Mouse (Mus musculus) cerebellum, adult 18-20 months (tissue): ENCODE measurements around the gene Rnaset2b.
"Not testable (repeated sequence)": the region's sequence is repeated elsewhere in the genome, so short reads cannot be mapped to it uniquely, and the experiment has no call there.

ENCODE experiments used
- DNase-seq, 2 experiments: peaks; one replicate each; pipeline ENCODE4 v3.0.0; 2021

The Rnaset2b gene

DNA sequence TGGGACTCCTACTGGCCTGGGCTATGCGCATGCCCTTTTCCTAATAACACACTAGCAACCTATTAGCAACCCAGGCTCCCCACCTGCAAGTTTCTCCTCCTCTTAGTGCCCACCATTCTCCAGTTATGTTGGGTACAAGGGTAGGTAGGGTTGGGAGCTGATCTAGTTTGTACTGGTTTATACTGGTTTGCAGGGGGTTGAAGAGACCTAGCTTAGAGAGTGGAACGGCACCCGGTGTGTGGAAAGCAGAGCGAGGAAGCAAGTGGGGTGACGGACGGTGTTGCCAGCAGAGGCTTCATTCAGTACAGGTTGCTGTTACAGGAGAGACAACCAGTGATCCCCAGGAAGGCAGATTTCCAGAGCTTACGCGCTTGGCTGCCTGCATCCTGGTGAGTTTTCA is at the start of gene Rnaset2b:
Gene Rnaset2b (plus strand): TSS at position 301 of the 400 bp plus-strand sequence.
- DNase-seq: not testable (repeated sequence)

DNA sequence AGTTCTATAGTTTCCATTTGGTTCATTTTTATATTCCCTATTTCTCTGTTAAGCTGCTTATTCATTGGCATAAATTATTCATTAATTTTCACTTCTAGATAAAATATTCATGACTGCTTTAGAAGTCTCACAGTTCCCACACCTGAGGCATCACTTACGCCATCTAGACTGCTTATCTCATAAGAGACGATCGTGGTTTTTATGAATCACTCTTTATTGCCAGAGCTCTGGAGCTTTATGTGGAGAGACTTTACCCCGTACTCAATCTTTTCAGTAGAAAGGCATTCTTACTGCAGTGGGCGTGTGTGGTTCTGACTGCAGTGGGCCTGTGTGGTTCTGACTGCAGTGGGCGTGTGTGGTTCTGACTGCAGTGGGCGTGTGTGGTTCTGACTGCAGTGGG is 38.8 kb upstream of the Rnaset2b start:
- not testable (repeated sequence) for DNase-seq

DNA sequence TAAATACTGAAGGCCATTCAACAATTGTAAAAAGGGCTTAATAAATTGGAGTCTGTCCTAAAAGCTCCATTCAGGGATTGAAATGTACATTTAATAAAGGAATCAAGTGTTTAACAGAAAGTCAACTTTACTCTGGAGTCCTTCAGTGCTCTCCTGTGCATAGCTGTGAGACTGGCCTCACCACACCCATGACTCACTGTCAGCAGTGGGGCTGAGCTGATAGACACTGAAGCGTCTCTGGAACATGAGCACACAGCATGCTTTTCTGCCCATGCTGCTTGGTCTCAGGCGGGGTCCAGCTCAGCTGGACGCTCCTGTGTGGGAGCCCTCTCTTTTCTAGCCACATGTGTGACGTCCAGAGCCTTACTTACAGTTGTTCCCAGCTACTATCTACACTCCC is 27.9 kb upstream of the Rnaset2b start:
- not testable (repeated sequence) for DNase-seq

DNA sequence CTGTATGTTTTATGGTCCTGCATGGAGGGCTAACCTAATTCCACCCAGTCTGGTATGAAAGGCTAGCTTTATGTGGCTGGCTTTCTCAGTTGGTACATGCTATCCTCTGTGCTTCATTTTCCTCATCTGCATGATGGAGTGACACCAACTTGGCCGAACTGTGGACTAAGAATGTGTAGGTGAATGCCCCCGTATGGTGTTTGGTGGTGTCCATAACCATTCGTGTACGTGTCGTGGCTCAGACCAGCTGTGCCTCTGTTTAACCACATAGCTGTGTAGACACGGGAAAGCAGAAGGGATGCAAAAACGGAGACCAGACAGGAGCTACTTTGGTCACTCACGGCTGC is 22.8 kb upstream of the Rnaset2b start:
- DNase-seq: not testable (repeated sequence)

DNA sequence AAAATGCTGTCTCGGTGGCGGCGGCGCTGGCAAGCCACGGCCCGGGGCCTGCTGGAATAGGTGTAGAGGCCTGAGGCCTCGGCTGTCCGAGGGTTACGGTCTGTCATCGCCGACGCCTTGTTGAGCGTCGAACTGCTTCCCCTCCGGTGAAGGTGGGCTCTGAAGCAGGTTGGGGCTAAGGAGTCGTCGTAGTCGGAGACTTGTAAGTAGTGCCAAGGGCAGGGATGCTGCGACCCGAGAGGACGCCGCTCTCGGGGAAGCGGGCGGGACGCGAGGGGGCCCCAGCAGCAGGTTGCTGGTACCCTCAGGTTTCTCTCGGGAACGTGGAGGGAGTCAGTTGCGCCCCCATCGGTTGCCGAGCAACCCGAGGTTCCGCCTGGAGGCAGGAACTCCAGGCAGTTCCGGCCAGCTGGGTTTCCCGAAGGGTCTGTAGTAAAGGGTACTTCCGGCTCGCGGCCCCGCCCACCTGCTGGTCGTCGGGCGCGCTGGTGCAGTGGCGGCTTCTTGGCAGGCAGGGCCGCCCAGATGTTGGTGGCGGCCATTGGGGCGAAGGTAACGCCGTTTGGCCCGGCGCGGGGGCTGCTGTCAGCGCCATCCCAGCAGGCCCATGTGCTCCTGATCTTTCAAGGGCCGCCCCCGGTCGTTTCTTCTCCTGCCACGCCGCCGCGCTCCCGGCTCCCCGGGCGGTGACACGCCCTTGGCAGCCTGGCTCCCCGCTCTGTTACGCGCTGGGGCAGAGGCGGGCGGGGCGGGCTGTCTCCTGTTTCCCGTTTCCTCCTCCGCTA is 22.3 kb upstream of the Rnaset2b start, which contains the start of gene Rsph3b:
Gene Rsph3b (minus strand): TSS at position 699 of the 785 bp plus-strand sequence.
- peak; percentile 67 to 70 for DNase-seq

DNA sequence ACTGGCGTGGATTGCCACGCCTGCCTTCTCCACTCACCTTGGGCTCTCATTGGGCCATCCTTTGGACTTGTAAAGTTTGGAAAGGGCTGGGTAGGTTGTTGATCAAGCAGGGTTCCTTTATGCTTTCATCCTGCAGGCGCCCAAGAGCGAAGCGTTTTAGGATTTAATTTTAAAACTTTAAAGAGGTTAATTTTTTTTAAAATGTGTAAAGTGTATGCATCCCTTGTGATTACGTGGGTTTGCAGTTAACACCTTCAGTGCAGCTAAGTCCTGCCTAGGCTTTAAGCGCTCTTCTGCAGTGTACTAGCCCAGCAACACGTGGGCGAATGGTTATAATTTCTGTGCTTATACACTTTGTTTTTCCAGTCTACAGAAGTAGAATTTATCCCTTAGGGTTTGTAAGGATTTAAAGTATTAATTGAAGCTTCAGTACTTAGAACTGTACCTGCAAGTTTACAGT is 21.6 kb upstream of the Rnaset2b start:
- not testable (repeated sequence) for DNase-seq

DNA sequence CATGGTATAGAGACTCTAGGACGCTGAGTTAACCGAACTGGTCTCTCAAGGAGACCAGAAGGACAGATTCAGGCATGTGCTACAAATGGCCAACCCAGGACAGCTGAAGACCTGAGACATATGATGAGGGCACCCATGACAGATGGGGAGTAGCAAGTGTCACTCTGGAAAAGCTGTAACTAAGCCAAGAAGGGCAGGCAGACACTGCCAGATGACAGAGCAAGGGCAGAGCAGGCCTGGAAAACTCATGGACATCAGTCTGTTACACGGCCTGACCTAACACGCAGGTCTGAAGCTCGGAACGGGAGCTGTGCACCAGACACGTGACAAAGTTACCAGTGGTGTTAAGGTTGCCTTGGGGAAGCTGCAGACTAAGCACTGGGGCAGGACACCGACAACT is 11.6 kb upstream of the Rnaset2b start:
- DNase-seq: peak; percentile 10 to 11

DNA sequence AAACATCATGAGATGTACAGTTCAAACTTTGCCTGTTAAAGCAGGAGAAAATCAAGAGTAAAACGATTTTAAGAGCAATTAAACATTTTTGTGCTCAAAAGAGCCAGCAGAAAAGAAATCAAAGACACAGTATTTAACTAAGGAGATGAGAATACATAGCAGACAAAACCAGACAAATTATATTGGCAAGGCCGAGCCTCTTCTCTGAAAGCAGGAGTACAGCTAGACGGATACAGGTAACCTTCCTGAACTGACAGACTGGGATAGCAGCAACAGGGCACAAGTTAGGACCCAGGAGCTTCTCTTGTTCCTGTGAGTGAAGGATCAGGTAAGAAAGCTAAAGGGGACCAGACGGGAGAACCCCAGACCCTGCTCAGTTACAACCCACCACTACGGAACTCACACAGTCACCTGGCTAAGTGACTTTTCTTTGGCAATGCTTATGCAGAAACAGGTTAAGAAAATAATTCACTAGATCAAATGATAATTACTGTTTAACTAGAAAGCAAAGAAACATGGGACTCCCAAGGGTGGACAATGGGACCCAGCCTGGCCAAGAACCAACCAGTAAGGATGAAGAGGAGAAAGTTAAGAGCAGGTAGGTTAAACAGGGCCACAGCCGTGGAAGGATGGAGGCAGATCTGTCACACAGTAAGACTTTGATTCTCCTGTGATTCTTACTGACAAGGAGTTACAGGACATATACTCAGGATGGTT is 10.7 kb upstream of the Rnaset2b start:
- not testable (repeated sequence) for DNase-seq

DNA sequence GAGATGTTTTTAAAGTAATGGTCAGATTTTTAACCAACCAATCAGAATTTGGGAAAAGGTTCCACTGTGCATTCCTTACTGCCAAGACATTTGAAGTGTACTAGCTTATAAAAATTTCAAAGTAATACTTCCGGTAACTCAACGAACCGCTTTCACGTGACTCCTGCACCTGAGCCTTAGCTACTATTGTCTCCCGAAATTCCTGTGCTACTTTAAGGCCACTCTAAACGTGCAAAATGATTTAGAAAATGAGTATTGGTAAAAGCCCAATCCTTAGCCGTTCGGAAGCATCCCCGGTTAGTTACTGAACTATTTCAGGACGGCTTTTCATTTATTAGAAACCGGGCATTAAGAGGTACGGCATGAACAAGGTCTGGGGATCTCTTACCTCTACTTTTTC is 10.1 kb upstream of the Rnaset2b start:
- DNase-seq: not testable (repeated sequence)

DNA sequence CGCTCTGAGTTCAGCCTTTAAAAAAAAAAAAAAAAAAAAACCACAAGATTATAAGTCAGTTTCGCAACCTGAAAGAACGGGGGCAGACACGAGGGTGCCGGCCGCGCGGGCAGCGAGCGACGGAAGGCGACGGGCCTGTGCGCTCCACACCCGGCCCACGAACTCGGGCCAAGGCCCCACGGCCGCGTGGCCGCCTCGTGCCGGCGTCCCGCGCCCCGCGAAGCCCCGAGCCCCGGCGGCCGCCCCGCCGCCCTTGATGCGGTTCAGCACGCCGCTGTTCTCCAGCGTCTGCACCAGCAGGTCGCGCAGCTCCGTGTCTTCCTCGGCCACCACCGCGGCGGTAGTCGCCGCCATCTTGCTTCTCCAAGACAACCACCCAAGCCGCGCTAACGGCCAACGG is 9.7 kb upstream of the Rnaset2b start, which contains the start of gene Tagap1:
Gene Tagap1 (minus strand): TSS at position 381 of the 400 bp plus-strand sequence.
- peak; percentile 25 to 69 for DNase-seq

DNA sequence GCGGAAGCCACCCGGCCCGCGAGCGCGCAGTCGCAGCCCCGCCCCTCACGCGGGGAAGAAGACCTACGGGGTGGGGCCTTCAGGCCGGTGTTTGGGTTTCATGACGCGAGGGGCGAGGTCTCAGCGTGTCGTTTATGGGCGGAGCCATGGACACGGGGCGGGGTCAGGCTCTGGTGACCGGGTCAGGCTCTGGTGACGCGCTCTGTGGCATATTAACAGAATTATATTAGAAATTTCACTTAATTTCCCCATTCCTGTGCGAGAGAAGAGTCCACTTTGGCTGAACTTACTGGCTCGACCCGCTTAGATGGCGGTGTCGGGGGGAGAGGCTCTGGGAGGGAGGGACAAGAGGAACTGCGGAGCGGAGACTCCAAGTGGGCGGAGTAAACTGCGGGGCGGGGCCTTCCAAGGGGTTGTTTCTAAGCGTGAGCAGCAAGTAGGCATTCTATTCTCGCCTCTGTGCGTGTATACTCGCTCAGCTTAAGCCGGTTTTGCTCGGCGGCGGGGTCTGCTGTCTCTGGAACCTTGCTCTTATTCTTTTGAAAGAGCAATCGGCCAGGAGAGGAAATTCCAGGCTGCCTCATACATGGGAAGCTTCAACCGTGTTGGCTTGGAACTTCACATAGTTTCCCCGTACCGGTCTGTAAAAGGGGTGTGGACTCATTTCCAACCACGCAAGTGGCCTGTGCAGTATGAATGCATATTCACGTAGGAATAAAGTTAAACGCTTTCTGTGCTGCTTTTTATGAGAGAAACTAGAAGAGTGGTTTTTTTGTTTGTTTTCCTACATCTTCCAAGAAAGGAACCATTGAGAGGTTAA is 9.0 kb upstream of the Rnaset2b start:
- DNase-seq: peak in 1 of 2 experiments; percentile 56

DNA sequence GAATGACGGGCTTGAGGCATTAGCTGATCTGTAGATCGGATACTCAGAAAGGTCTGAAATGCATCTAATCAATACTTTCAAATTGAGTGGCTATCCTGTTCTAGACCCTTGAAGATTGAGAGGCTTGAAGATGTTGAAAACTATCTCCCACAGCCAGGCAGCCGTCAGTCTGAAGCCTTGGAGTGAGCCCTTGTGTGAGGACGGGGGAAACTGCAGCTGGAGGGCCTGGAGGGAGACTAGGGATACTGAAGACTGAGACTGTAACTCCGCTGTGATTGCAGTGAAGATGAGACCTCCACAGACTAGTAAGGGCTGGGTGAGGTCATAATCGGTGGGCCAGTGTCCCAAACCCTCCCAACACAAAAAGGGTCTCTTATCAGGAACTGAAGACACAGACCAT is 8.1 kb upstream of the Rnaset2b start:
- DNase-seq: peak in 1 of 2 experiments; percentile 12

DNA sequence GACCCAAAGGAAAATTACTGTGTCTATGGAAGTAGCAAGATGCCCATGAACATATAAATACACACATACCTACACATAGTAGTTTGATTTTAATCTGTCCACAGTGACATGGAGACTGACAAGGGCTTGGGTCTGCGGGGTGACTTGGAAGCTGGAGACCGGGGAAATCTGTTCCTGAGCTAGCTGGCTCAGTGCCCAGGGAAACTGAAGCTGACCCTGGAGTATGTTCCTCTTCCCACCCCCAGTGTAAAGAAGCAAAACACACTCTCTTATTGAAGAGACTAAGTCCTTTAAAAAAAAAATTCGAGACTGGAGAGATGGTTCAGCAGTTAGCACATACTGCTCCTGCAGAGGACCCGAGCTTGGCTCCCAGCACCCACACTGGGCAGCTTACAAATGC is 7.5 kb upstream of the Rnaset2b start:
- DNase-seq: peak in 1 of 2 experiments; percentile 6

DNA sequence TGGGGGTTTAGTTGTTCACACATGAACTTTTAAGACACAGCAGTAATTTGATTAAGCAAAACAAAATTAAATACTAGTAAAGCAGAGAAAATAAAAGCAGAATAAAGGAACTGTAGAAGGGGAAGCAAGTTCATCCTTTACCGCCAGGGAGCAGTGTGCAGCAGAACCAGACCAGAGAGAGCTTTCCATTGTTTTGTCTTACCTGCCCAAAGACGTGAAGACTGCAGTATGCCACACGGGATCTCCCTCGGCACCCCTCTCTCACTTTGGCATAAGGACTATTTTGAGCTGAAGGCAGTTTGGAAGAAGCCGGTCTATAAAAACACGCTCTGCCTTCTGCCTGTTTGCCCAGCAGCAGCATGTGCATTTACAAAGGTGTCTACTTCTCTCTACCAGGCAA is 5.1 kb upstream of the Rnaset2b start:
- peak; percentile 17 to 29 for DNase-seq

DNA sequence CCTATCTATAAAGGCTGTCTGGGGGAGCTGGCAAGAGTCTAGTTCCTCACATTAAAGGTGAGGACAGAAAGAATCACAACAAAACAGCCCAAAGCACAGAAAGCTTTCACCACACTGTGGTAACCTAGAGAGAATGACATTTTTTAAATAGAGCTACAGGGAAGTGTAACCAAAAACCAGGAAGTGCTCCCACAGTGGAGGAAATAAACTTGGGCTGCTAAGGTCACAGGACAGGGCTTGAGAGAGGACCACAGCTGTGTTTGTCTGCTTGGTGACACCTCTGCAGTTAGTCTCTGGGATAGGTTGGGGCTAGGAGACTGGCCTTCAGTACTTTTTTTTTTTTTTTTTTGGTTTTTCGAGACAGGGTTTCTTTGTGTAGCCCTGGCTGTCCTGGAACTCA is 2.8 kb upstream of the Rnaset2b start:
- not testable (repeated sequence) for DNase-seq

DNA sequence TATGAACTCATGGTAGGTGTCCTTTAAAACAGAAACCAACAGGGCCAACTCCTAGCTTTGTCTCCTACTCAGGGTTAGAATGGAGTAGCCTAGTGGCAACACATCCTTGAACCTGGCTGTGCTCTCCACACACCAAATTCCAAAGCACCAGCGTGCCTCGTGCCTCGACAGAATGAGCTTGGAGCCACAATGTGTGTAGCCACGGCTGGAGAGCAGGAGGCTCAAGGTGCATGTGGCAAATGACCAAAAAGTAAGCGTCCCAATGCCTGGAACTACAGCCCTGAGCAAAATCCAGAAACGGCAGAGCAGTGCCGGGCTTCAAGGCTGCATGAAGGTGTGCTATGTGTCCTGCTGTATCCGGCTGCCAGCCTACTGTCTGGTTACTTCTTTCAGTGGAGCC is 804 bp downstream of the Rnaset2b start:
- DNase-seq: not testable (repeated sequence)

DNA sequence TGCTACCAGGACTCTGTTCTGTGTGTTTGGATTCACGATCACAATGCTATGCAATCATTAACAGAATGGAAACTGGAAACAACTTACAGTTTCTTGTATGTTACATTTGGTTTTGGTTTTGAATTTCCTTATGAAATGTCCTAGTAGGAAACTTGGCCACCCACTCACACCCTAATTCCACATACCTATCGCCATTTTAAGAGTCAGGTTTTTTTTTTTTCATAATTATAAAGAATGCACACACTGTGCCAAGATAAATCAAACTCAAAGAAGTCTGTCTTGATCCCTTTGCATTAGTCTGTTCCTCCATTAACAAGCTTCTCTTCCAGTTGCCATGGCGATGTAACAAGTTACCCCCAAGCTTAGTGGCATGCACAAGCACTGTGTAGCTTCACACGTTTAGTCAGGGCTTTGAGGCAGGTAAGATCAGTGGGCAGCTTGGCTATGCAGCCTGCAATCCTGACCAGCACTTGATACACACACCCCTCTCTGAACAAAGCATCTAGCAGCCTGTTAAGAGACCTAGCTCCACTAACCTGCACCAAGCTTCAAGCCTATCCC is 2.5 kb downstream of the Rnaset2b start:
- DNase-seq: not testable (repeated sequence)

DNA sequence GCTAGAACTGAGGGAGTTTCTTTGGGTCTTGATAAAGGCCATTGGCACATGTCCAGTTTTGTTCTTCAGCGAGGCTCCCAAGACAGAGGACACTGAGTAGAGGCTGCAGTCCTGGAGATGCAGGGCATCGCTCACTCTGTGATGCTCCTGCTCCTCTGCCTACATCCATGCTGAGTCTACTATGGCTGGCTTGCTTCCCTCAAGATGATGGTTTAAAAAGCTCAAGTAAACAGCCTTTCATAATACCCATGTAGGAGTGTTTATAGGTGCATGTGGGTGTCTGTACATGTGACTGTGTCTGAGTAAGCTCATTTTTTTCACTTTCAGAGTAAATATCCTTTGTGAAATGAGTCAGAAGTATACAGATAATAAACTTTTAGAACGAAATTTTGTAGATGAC is 4.6 kb downstream of the Rnaset2b start:
- DNase-seq: not testable (repeated sequence)

DNA sequence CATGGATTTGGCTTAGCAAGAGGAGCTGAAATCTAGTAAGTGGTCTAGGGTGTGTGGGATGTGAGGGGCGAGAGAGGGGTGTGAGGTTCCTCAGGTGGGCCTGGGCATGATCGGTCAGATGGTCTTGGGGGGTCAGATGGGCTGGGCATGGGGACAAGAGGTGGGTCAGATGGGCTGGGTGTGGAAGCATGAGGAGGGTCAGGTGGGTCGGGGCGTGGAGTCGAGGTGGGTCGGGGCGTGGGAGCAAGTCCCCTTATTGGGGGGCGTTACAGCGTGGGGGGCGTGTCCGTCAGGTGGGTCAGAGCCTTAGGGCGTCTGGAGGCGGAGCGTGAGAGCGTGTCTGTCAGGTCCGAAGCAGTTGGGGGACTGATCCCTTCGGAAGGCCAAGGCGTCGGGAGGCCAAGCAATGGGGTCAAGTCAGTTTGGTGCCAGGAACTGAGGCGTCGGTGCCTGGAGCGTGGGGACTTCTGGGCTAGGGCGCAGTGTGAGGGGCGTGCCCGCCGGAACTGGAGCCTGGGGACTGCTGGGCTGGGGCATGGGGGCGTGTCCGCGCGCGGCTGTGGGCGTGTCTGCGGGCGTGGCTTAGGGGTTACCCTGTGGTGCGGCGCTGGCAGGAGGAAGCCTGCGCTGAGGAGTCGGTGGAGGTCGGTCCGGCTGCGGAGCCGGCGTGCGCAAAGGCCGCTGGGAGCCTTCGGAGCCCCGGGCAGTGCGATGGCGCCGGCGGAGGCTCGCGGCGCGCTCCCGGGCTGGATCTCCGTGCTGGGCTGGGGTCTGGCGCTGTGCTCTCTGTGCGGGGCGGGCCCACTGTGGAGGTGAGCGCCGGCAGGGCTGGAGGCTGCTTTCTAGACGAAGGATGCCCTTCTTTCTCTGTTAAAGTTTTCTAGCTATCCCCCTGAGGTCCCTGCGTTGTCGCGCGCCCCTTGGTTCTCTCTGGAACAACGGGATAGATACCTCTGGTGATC is 8.1 kb downstream of the Rnaset2b start, which contains the start of gene Gm49721:
Gene Gm49721 (plus strand): TSS at position 618 of the 962 bp plus-strand sequence.
- peak; percentile 37 to 61 for DNase-seq

DNA sequence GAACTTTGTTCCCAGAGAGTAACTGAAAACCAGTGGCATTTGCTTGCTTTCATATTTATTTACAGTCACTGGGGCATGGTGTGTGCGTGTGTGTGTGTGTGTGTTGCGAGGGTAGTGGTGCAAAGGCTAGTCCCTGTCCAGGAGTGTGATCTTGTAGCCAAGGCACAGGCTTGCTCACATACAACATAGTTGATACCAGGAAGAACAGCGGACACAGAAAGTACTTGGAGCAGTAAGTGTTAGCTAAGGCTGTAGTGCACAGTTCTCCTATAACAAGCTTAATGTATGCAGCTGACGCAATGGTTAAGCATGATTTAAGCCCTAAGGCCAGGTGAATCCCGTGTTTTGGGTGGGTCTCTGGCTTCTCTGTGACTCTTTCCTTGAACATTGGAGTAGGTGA is 8.9 kb downstream of the Rnaset2b start:
- DNase-seq: not testable (repeated sequence)

DNA sequence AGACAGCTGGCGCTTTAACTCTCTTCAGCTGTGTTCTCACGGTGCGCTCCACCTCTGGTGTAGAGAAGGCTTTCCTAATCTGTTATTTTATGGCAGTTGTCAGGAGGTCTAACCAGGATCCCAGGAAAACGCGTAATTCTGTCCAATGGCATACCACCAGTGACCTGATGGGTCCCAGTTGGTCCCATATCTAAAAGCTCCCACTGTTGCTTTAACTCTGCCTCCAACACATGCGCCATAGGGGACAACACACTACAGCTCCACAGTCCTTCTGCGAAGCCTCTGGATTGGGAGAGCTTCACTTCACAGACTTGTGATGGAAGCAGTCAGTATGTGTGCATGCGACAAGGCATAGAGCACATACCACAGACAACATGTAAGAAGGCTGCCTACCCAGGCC is 9.7 kb downstream of the Rnaset2b start:
- not testable (repeated sequence) for DNase-seq
